Mouse (Mus musculus) right cerebral cortex, postnatal 25 days (tissue): ENCODE measurements at regions not wholly inside any gene's neighbourhood (a gene's known extent, or its start where the extent isn't known, plus 50 kb on each side); places are given as distances from the start of the nearest gene placed in this dataset.

ENCODE experiments used
- DNase-seq: peaks from one replicate; pipeline ENCODE4 v3.0.0; 2022

DNA sequence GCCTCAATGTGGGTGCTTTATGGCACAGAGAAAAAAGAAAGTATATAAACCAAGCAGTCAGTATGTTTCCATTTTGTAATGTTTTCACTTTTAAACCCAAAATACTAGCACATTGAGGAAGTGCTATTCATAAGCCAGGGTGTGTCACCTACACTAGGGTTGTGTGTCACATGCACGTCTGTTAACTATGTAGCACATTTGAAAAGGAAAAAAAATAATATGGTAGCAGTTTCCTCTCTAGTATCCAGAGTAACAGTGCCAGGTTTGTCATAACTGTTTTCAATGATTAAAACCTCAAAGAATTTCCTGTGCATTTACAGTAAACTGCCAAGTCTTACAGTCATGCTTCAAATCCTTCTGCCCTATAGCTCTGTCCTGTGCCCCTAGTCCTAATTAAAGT lies 424.8 kb downstream of the Tmem161b start:
- DNase-seq = no peak

GRCm38 (mm10) chr13:84648056-84648455 lies 426.0 kb downstream of the Tmem161b start:
- DNase-seq = no peak

GRCm38 (mm10) chr13:84663967-84664366 lies 441.9 kb downstream of the Tmem161b start:
- no peak for DNase-seq

- no peak for DNase-seq
These were observed 458.9 kb downstream of the Tmem161b start for GRCm38 (mm10) chr13:84680971-84681370.

- no peak for DNase-seq
These were observed 463.8 kb downstream of the Tmem161b start for GRCm38 (mm10) chr13:84685930-84686329.

- DNase-seq = no peak
These were observed 471.4 kb downstream of the Tmem161b start for GRCm38 (mm10) chr13:84693462-84693861.

DNA sequence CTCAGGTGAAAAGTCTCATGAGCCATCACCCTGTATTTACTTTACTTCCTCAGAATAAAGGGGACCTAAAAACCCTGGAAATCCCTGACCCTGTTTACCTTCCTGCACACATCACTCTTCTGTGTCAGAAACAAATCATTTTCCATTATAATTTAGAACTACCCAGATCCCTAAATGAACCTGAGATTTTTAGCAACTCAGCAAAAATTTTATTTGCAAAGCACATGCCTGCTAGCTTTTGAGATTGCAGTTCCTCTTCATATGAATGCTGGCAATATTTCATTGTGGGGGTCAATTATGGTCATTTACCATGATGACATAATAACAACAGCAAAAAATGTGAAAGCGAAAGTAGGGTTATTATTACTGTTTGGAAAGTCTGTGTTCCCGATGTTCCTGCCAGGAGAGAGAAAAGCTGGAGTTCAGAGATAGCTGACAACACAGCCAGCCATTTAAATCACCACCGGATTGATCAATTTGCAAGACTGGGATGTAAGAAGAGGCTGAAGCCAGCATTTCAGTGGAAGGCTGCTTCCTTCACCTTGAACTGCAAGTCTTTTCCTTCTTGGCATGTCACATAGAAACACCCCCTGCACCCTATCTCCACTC lies 476.5 kb downstream of the Tmem161b start:
- no peak for DNase-seq

- DNase-seq = no peak
These were observed 448.0 kb upstream of the Ccnh start for GRCm38 (mm10) chr13:84741231-84741630.

- no peak for DNase-seq
These were observed 440.9 kb upstream of the Ccnh start for GRCm38 (mm10) chr13:84748331-84748730.

GRCm38 (mm10) chr13:84749214-84749613 lies 440.0 kb upstream of the Ccnh start:
- no peak for DNase-seq

DNA sequence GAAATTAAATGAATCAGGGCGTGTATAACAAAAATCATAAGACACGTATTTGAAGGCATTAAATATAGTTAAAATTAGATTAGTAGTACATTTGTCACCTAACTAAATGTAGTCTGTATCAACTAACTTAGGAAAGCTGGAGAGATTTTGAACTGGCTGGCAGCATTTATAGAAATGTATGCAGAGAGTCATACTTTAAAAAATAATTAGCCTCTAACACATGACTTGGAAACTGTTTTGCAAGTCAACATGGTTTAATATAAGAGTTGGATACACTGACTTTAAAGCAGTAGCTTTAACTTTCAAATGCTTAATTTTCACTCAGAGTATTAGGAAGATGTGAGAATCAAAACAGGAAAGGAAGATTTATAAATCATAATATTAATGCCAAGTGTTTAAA lies 439.1 kb upstream of the Ccnh start:
- DNase-seq = no peak

GRCm38 (mm10) chr13:84751576-84752490 lies 437.4 kb upstream of the Ccnh start:
- no peak for DNase-seq

DNA sequence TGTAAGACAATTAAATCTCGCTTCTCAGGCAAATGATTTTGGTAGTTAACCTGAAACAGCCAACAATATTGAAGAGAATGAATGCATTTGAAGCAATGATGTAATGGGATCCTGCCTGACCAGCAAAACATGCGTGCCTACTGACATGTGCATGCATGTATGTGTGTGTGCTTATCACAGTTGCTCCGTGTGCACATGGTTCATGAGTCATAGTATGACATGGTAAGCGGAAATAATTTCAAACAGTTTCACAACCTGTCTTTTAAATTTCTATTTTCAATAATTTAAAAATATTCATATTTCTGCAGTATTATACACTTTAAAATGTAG lies 436.8 kb upstream of the Ccnh start:
- no peak for DNase-seq

DNA sequence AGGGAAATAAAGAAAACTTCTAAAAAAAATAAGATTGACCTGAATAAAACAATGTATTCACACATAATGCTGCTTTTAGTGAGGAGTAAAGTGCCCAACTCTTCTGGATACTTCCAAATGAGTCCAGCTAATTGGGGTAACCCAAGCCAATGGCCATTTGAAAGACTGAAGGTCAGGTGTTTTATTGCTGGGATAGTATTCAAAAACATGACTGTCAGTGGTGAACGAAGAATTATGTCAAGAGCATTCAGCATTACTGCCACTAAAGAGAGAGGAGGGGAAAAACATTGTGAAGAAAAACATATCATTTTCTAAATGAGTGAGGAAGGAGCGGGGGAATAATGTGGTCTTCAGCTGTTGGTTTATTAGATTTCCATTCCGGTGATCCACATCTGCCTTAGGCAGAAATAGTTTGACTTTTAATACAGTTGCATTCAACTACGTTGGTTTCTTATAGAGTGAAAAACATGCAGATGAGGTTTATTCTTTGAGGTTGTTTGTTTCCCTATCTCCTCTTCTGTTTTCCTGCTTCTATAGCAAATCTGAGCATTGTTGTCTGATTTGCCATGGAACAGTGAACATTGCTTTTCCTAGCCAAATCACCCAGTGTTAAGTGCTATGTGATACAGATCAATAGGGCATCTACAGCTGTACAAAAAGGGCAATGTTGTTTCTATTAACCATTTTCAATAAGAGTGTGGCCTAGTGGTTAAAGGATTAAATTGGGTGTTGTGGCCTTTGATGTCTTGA lies 435.3 kb upstream of the Ccnh start:
- no peak for DNase-seq

GRCm38 (mm10) chr13:84754821-84755725 lies 434.1 kb upstream of the Ccnh start:
- no peak for DNase-seq

GRCm38 (mm10) chr13:84756796-84757335 lies 432.3 kb upstream of the Ccnh start:
- DNase-seq = no peak

DNA sequence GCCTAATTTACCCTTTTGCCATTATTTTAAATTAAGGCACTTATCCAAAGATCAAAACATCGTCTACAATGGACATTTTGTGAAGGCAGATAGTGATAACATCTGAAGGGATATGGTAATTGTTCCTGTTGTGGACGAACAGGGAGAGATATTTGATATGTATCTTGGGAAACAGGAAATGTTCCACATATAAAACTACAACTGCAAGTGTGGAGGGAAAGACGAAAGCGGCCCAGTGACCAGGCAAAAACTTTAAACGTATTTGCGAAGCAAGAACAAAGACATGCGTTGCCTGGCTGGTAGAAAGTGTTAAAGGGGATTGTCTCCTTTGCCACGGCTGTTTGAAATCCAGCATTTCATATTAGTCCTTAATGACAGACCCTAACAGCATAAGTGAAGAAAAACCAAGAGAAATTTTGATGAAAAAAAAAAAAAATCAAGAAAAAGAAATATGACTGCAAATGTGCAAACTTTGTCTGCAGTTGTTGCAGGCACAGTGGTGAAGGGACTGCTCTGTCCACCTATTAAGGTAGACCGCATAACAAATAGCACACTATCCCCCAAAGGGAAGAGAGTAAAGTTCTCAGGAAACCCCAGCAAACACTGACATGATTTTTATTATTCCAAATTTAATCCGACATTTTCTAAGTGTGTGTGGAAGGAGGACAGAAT lies 431.2 kb upstream of the Ccnh start:
- no peak for DNase-seq

DNA sequence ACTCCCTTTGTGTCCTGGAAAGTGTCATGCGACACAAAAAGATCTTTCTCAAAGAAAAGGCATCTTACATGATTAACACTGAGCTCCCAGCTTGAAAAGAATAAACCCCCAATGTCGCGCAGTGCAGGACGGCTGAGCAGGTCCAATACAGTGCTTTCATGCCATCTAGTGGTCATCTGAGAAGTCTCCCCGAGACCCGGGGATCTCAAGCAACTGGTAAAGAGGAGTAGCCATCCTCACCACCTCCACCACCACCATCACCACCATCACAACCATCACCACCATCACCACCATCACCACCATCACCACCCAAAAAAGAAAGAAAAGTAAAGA lies 430.7 kb upstream of the Ccnh start:
- DNase-seq = peak; percentile 87

GRCm38 (mm10) chr13:84759061-84759460 lies 430.1 kb upstream of the Ccnh start:
- DNase-seq = no peak

DNA sequence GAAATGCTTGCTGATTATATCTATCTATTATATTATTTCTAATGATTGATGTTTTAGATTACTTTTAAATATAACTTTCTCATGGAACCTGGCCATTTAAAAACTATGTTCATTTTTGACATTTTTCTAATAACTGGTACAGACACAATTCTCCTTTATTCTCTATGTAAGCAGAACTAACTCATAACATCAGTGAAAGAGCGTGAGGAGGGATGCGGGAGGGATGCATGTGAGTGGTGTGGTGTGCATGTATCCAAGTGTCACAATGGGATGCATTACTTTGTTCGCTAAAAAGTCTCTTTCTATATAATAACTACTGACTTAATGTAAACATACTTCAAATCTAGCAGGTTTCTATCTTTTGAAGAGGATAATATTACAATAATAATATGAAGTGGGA lies 428.7 kb upstream of the Ccnh start:
- no peak for DNase-seq

GRCm38 (mm10) chr13:84760978-84761377 lies 428.2 kb upstream of the Ccnh start:
- peak; percentile 49 for DNase-seq

DNA sequence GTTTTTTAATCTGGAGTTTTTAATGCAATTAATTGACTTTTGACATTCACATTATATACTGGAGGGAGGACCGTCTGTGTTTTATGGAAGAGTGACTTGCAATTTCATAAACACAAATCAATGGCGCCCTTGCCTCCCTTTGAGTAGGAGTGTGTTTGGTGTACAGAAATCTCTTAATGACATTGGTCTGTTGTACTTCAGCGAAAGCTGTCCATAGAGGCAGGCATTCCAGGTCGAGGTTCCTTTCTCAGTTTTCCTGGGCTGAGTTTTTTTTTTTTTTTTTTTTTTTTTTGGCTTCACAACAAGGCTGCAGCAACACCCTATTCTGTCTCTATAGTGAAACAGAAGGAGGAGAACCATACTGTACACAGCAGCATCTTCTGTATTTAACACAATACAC lies 427.4 kb upstream of the Ccnh start:
- DNase-seq = no peak
